Mouse (Mus musculus) ZHBTc4 (cell line): ENCODE measurements at regions not wholly inside any gene's neighbourhood (a gene's known extent, or its start where the extent isn't known, plus 50 kb on each side); places are given as distances from the start of the nearest gene placed in this dataset.

Experiments
- DNase-seq: peaks from one replicate; pipeline ENCODE4 v3.0.0-alpha.2; 2011; ENCODE audit warnings: low read depth, low spot score

DNA sequence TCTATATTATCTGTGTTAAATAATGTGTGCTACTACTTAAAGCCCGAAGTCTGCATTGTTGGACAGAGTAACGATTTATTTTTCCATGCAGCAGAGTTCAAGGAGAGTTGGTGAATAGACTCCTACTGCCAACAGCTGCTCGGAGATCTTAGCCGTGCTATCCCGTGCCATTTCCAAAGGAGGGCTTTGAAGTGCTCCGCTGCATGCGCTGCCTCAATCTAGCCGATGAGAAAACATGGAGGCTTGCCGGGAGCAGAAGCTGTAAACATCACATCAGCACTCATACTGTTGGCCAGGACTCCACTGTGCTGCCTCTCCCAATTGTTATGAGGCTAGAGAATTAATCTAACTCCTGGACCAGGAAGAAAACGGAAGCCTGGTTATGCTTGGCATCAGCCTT, 174.1 kb upstream of the Hnrnpa3 start:
- DNase-seq: no peak

DNA sequence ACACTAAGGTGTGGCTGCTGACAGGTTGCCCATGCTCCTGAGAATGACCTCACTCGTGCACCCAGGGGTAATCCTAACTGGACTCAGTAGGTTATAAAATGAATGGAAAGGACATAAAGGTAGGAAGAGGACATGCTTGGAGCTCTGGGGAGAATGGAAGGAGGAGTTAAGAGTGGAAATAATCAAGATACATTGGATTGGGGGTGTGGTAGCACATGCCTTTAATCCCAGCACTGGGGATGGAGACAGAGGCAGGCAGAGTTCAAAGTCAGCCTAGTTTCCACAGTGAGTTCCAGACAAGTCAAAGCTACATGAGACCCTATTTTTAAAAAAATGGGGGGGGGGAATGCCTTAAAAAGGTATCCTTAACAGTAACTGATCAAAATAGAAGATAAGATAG, 167.9 kb upstream of the Hnrnpa3 start:
- no peak for DNase-seq

DNA sequence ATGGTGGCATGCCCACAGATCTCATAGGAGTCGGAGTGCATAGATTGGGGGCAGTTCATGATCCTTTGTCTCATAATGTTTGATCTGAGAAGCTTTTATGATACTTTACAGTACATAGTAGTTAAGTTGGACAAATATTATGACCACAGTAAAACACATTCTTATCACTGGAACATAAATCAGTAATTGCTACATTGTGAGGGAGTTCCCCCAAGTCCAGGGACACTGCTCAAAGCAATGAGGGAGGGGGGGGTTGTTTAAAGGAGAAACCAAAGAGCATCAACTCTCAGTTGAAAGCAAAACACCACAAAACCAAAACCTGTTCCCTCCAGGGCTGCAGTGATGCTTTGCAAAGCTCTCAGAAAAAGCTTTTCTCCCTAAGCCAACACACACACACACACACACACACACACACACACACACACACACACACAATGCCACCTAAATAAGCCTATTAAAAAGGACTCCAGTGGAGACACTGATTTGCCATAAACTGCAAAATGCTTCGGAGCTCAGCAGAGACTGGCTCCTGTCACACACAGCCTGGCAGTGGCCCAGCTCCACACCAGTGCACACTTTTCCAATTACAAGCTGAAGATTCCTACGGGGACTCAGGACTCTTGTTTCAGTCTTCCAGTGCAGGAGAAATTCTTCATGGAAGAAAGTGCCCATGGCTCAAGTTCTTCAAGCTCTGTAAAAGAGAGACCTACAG, 167.1 kb upstream of the Hnrnpa3 start:
- no peak for DNase-seq

DNA sequence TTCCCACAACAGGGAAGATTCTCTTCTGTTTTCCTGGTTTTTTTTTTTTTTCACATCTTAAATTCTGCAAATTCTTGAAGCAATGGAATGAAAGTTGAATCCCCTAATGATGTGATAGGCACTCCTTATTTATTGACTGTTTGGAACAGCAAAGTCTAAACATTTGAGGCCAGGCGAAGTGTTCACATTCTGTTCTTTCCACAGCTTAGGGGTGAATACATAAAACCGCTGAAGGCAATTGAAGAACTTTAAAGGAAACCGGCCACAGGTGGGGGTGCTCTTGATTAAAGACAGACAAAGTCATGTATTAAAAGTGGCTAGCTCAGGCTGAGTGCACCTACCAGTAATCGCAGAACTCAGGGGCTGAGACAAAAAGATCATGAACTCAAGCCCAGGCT, 166.6 kb upstream of the Hnrnpa3 start:
- DNase-seq: no peak

DNA sequence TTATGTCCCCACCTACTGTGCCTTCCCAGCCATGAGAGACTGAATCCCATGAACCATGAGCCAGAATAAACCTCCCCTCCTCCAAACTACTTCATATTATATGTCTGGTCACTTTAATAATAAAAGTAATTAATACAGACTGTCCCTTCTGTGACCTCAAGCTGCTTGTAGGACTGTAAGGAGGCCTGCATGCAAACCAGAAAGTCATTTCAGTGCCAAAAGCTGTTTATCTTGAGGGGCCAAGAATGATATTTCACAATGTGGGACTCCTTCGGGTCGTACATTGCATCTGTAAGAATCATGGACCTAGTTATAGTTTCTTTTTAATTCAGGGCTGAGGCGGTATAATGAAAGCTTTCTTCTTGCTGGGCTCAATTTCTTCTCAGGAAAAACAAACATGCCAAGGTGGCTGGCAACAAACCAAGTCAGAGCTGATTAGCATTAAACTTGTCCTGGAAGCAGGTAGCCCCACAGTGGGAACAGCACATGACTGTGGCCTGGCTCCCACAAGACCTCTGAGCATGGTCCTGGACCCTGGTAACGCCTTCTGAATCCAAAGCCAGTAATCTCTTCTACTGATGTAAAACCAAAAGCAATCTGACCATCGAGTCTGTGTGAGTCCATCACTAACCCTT, 162.3 kb upstream of the Hnrnpa3 start:
- DNase-seq: no peak

DNA sequence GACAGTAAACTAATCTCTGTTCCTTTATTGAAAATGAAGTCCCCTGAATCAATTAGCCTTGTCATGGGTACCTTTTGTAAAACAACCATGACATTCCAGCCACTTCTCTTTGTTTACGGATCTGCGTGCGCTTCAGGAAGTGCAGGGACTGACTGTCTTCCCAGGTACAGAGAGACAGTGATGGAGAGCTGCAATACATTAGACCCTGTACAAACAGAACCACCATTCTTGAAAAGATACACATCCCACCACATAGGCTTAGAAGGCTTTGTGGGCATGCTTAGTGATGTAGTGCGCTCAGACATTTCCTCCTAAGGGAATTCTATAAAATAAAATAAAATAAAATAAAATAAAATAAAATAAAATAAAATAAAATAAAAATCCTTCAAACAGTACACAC, 148.8 kb upstream of the Hnrnpa3 start:
- no peak for DNase-seq

DNA sequence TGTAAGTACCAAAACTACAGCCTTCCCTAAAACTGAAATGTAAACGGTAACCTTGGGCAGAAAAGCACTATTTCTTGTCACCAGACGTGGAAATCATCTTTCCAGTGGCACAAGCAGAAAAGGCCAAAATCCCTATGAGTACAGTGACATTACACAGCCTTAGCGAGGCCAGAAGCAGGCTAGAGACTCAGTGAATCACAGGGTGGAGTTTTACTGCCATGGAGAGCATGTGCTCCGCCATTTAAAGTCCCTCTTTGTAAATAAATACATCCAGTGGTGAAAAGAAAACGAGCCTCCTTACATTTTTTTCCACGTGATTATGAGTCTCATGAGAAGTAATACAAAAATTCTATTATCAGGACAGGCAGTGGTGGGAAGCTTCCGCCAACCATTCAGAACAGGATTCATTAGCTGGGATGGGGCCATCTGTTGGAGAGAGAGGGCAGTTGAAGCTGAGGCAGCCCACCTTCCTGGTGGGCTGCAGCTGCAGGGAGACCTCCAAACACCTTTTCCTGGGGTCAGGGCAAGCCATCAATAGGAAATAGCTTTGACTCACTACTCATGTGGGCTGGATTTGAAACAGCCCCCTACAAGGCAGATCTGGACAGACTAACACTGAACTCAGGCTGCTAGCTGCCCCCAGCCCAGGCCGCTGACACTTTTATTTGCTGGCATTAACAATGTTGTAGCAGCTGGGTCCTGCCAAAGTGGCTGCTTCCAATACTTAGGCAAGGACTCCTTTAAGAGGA, 146.5 kb upstream of the Hnrnpa3 start:
- DNase-seq: no peak

DNA sequence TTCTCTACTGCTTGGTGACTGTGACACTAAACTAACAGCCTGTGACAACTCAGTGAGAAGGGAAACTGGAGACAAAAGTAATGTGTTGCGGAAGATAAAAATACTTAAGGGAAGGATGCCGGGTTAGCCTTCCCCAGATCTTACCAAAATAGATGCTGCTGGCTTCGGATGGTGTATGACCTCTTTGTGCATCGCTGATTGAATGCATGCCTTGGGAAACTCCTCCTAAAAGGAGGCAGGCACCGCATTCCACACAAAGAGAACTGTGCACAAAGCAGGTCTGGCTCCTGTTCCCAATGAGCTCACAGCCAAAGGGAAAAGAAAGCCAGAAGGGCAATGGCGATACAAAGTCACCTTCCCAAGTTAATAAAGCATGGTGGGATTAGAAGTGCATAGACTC, 144.9 kb upstream of the Hnrnpa3 start:
- no peak for DNase-seq

DNA sequence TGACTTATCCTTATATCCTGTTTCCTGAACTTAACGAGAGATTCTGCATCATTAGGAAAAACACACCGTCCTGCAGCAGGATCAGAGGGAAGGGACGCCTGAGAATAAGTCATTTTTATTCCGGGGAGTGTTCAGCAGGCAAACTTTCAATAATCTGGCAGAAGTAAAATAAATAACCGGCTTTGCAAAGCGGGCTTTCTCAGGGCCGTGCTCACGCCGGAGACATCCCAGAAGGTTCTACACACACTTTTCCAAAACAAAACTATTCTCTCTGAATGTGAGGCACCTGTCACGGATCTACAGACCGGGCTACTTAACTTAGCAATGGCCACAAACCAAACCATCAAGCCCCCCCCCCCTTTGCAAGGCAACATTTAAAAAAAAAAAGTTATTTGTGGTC, 142.8 kb upstream of the Hnrnpa3 start:
- DNase-seq: no peak

DNA sequence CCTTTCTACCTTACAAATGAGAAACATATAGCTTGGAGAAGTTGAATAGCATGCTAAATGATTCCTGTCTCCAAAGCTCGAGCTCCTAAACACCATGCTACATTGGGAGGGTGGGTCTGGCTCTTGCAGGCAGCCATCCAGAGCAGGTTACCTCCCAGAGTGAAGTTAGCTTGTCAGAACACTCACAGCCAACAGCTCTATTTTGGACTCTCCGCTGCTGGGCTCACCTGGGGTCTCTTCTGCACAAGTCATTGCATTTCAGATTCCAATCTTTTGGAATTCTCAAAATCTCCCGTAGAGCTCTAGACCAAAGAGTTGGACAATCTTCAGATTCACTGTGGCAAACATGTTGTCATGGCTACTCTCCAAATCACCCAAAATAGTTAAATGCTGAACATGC, 142.0 kb upstream of the Hnrnpa3 start:
- DNase-seq: no peak

DNA sequence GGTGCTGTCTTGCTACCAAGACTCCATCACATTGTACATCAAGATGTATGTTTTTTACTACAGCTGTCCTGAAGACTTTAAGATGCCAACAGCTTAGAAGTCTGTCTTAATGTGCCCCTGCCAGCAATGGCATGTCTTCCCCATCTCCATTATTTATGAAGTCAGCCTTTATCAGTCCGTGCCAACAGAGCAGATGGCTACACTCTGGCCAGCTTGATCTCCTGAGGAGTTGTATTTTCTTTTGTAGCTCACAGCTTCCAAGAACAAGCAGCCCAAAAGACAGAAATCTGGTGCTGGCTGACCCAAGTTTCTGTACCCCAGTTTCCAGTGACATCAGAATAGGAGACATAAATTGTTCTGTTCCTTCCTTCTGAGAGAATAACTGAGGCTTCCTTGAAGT, 140.5 kb upstream of the Hnrnpa3 start:
- DNase-seq: no peak

DNA sequence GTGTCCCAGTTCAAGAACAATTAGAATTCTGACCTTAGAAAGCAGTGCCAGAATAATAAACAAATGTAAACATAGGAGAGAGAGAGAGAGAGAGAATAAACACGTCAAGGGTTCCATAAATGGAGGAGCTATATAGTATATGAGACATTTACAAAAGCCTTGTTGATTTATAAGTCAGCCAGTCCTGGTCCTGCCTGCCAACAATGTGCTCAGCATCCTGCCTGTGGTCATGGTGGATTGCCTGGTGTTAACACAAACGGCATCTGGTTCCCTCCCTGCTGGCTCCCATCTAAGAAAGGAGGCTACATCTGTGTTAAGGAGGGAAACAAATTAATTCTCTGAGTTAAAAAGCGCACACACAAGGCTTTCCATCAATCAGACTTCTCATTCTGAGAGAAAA, 133.5 kb upstream of the Hnrnpa3 start:
- no peak for DNase-seq

DNA sequence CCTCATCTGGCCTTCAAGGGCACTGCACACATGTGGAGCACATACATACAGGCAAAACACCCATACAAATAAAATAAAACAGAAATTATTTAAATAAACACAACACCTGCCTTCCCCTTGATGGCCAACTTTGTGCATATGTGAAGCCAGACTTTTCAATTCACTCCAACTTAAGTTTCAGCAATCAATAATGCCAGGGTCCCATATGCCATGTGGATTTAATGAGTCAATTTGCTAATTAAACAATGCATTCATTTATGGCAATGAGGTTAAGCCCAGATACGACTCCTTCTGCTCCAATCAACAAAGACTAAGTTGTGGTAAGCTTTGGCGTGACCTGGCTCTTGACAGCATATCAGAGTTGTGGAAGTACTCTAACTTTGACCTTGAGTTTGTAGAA, 130.4 kb upstream of the Hnrnpa3 start:
- DNase-seq: no peak

DNA sequence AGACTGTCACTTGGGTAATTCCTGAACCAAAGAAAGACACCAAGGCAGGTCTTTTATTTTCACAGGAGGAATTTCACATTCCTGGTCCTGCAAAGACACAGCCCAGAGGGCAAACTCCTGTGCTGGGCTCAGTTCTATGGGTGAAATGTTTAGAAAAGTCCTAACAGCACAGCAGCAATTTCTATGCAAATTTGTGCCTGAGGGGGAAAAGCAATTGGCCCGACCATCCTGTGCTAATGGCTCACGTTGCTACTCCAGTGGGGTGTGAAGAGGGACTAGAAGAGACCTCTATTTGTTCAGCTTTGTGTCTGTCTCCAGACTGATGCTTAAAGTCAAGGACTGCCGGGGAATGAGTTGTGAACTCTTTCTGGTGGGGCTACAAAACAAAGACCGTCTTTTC, 120.9 kb upstream of the Hnrnpa3 start:
- DNase-seq: peak; percentile 67

DNA sequence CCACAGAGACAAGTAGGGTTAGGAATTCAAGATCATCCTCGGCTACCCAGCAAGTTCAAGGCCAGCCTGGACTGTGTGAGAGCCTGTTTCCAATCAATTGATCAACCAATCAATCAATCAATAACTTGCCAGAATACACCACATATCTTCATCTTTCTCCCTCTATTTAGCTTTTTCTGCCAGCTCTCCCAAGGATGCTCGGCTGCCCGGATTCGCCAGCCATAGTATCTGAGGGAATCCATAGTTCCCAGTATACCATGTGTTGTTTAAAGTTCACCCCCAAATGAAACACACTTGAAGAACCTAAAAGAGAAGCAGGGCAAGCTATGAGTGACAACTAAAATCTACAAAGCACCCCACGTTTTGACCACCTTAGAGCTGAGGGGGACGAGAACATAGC, 119.3 kb upstream of the Hnrnpa3 start:
- DNase-seq: no peak

DNA sequence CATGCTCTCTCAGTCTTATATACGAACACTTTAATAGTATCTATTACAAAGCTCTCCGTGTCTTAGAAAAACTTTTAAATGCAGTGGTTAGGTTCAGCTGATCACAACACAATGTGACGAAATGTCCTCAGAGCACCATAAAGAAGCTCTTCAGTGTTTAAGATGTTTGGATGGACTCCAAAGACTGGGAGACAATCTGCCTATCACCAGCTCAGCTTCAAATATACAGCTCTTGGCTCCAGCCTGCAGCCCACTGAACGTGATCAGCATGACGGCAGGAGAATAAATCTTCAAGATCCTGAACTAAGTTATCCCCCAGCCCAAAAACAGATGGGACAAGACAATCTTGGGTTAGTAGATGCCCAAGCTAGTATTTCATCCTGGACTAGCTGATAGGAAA, 116.7 kb upstream of the Hnrnpa3 start:
- no peak for DNase-seq

DNA sequence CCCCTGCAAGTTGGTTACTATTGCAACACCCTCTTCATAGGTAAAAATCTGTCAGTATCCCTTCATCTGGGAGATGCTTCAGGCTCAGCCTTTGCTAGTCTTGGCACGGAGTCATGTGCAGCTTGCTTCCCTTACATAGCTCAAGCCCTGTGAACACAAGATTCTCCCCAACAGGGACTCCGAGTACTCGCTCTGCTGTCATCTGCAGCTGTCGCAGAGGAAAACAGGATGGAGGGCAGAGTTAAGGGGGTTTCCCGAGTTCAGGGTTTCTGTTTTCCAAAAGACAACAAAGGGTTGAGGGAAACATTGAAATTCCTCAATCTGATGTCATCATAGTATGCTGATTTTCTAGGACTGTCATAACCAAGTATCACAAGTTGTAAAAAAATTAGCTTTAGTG, 116.3 kb upstream of the Hnrnpa3 start:
- DNase-seq: no peak

DNA sequence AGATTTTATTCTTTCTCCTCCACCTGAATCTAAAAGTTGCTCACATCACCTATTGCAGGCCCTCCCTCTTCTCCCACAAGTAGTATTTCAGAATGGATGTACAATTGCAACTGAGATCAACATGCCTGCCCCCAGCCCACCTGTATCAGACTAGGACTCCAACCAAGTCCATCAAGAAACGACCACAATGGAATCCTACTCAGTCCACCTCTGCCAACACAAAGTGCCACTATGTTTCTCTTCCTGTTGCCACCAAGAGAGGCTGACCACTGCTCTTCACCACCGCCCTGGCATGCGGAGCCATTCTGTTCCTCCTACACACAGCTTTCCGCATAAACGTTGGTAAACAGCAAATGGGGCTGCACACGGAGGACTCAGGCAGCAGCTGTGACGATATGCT, 113.1 kb upstream of the Hnrnpa3 start:
- no peak for DNase-seq

DNA sequence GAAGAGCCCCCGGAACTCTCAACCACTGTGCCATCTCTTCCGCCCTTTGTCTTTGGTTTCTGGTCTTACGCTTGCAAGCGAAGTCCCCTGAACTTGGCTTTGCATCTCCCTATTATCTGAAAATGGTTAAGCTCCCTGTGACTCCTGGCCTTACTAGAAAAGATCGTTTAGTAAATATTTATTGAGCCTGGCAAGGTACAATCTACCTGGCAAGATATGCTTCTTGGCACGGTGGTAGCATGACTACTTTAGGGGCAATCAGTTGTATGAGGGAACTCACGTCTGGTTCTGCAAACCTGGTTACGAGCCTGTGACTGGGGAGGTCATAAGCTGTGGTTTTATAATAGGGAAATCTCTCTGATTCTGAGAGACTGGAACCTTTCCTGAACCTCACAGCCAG, 103.4 kb upstream of the Hnrnpa3 start:
- DNase-seq: no peak

DNA sequence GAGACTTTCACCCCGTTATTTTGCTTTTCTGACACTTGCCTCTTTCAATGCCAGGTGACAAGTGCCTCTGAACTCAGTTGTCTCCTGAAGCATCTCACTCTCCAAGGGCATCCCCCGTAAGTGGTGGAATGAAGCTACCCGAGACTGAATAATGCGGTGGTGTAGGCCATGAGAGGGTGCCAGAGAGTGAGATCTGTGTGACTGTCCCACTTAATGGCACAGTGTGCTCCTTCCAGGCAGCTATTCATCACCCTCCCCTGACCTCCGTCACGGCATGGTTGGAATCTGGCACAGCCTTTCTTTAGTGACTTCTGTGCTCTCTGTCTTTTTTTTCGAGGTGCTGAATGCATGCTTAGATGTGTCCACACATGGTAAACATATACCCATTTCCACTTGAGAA, 102.3 kb upstream of the Hnrnpa3 start:
- no peak for DNase-seq

DNA sequence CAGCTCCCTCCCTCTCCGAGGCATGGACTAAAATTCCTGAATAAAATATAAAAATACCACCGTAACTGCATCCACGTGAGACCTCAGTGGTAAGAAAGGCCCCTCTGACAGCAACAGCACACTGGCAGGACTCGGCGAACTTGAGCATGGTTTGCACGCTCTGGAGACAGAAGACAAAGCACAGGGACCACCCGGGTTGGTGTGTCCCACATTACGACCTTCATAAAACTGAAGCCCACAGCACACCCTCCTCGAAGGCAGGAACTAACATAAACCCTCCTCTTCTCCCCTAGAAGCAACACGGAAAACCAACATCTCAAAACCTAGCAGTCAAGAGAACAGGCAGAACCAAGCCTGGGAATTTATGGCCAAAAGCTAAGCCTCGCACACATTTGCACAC, 101.7 kb upstream of the Hnrnpa3 start:
- no peak for DNase-seq

DNA sequence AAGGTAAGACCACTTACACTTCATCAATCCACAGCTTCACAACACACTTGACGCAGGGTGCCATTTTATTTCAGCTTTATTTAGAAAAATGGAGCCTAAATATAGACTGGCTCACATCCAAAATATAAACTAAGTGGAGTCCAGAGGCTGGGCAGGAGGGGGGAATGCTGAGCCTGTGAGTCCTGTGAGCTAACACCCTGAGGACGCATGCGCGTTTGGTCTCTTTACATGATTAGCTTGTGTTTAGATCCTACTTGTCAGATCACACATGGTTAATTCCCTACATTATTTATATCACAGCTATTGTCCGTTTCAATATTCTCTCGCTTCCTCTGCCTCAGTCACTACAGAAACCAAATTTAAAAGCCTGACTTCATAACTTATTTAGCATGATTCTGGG, 99.1 kb upstream of the Hnrnpa3 start:
- no peak for DNase-seq

DNA sequence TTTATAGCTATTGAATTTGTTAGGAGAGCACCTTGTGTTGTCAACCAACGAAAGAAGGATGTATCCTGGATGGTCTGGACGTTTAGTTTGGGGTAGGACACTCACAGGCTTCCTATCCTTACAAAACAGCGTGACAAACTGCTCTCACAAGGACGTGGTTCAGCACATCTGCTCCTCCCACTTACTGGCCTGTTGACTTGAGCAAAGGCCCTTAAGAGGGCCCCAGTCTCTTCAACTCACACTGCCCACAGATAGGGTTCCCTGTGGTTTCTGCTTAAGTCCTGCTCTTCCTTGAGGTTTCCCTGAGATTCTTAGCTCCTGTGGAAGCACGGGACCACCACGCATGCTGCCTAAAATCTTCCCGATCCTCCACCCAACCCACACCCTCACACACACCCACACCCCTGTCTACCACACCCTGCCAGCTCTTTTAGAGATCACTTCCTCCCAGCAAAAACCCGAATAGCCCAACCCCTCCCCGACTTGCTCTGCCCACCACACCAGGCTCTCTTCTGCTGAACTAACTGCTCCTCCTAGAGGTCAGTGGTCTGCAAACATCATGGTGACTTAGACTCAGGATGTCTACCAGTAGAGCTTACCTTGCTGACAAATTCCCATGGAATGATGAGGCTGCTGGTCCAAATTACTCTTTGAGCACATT, 95.7 kb upstream of the Hnrnpa3 start:
- DNase-seq: peak; percentile 9
